Mouse (Mus musculus): ENCODE measurements around the gene Crb2. TPM values are rescaled to one million over a fixed set of nuclear protein-coding genes. Genes with fewer than 3 reads are reported as not detected.

Gene Crb2
- polyA plus RNA-seq, 1 experiment, result 2.1 TPM

- no peak overlapping the region for H3K9ac ChIP-seq (ENCODE audit: low read depth, poor library complexity, severe bottlenecking)
- H3K27me3 ChIP-seq (ENCODE audit: control insufficient read depth, insufficient read depth, low read length, poor library complexity, severe bottlenecking), result no peaks in the 10 kb centered on the region
- H3K9me3 ChIP-seq (replicated peaks; ENCODE audit: control insufficient read depth, insufficient read depth, low read length, poor library complexity, severe bottlenecking), result no peaks in the 10 kb centered on the region
- TF ChIP-seq POLR2A (IDR thresholded peaks at IDR 0.05; ENCODE audit: insufficient read depth, low read length) (no peak), EP300 (IDR thresholded peaks at IDR 0.05; ENCODE audit: insufficient read depth, low read depth, low read length) (no peak), CTCF (IDR thresholded peaks at IDR 0.05; ENCODE audit: low read depth, low read length) (no peak)
- H3K4me3 ChIP-seq (ENCODE audit: low read depth, low read length), result no peak overlapping the region
- no peaks in the 10 kb centered on the region for H3K4me1 ChIP-seq (ENCODE audit: control insufficient read depth, insufficient read depth, low read length)
- H3K36me3 ChIP-seq (ENCODE audit: control insufficient read depth, insufficient read depth, low read length, poor library complexity, severe bottlenecking), result no peaks in the 10 kb centered on the region
- H3K27ac ChIP-seq (ENCODE audit: insufficient read depth, low read length), result no peak overlapping the region
Observed at GRCm38 (mm10) chr2:37832253-37832652, 56.2 kb downstream of the Crb2 start.

GRCm38 (mm10) chr2:37836926-37837325, 60.9 kb downstream of the Crb2 start:
- no peaks in the 10 kb centered on the region for H3K9me3 ChIP-seq (replicated peaks; ENCODE audit: control insufficient read depth, insufficient read depth, low read length, poor library complexity, severe bottlenecking)
- H3K36me3 ChIP-seq (ENCODE audit: control insufficient read depth, insufficient read depth, low read length, poor library complexity, severe bottlenecking), result no peaks in the 10 kb centered on the region
- no peaks in the 10 kb centered on the region for H3K27me3 ChIP-seq (ENCODE audit: control insufficient read depth, insufficient read depth, low read length, poor library complexity, severe bottlenecking)
- no peak overlapping the region for H3K27ac ChIP-seq (ENCODE audit: insufficient read depth, low read length)
- H3K4me1 ChIP-seq (ENCODE audit: control insufficient read depth, insufficient read depth, low read length), result no peaks in the 10 kb centered on the region
- H3K9ac ChIP-seq (ENCODE audit: low read depth, poor library complexity, severe bottlenecking), result no peak overlapping the region
- H3K4me3 ChIP-seq (ENCODE audit: low read depth, low read length), result no peak overlapping the region
- TF ChIP-seq CTCF (IDR thresholded peaks at IDR 0.05; ENCODE audit: low read depth, low read length) (no peak), EP300 (IDR thresholded peaks at IDR 0.05; ENCODE audit: insufficient read depth, low read depth, low read length) (no peak), POLR2A (IDR thresholded peaks at IDR 0.05; ENCODE audit: insufficient read depth, low read length) (no peak)

GRCm38 (mm10) chr2:37837542-37837941, 61.5 kb downstream of the Crb2 start:
- Histone ChIP-seq H3K9ac (ENCODE audit: low read depth, poor library complexity, severe bottlenecking) (no peak overlapping the region), H3K27ac (ENCODE audit: insufficient read depth, low read length) (no peak overlapping the region), H3K36me3 (ENCODE audit: control insufficient read depth, insufficient read depth, low read length, poor library complexity, severe bottlenecking) (no peaks in the 10 kb centered on the region), H3K27me3 (ENCODE audit: control insufficient read depth, insufficient read depth, low read length, poor library complexity, severe bottlenecking) (no peaks in the 10 kb centered on the region), H3K4me1 (ENCODE audit: control insufficient read depth, insufficient read depth, low read length) (no peaks in the 10 kb centered on the region), H3K9me3 (replicated peaks; ENCODE audit: control insufficient read depth, insufficient read depth, low read length, poor library complexity, severe bottlenecking) (no peaks in the 10 kb centered on the region), H3K4me3 (ENCODE audit: low read depth, low read length) (no peak overlapping the region)
- TF ChIP-seq CTCF (IDR thresholded peaks at IDR 0.05; ENCODE audit: low read depth, low read length) (no peak), POLR2A (IDR thresholded peaks at IDR 0.05; ENCODE audit: insufficient read depth, low read length) (no peak), EP300 (IDR thresholded peaks at IDR 0.05; ENCODE audit: insufficient read depth, low read depth, low read length) (no peak)

GRCm38 (mm10) chr2:37838202-37838984, 62.3 kb downstream of the Crb2 start:
- H3K9ac ChIP-seq (ENCODE audit: low read depth, poor library complexity, severe bottlenecking), result no peak overlapping the region
- no peaks in the 10 kb centered on the region for H3K36me3 ChIP-seq (ENCODE audit: control insufficient read depth, insufficient read depth, low read length, poor library complexity, severe bottlenecking)
- no peak overlapping the region for H3K27ac ChIP-seq (ENCODE audit: insufficient read depth, low read length)
- no peaks in the 10 kb centered on the region for H3K9me3 ChIP-seq (replicated peaks; ENCODE audit: control insufficient read depth, insufficient read depth, low read length, poor library complexity, severe bottlenecking)
- no peaks in the 10 kb centered on the region for H3K4me1 ChIP-seq (ENCODE audit: control insufficient read depth, insufficient read depth, low read length)
- TF ChIP-seq EP300 (IDR thresholded peaks at IDR 0.05; ENCODE audit: insufficient read depth, low read depth, low read length) (no peak), POLR2A (IDR thresholded peaks at IDR 0.05; ENCODE audit: insufficient read depth, low read length) (no peak), CTCF (IDR thresholded peaks at IDR 0.05; ENCODE audit: low read depth, low read length) (no peak)
- no peaks in the 10 kb centered on the region for H3K27me3 ChIP-seq (ENCODE audit: control insufficient read depth, insufficient read depth, low read length, poor library complexity, severe bottlenecking)
- no peak overlapping the region for H3K4me3 ChIP-seq (ENCODE audit: low read depth, low read length)

- Histone ChIP-seq H3K9ac (ENCODE audit: low read depth, poor library complexity, severe bottlenecking) (no peak overlapping the region), H3K4me3 (ENCODE audit: low read depth, low read length) (no peak overlapping the region), H3K27me3 (ENCODE audit: control insufficient read depth, insufficient read depth, low read length, poor library complexity, severe bottlenecking) (no peaks in the 10 kb centered on the region), H3K4me1 (ENCODE audit: control insufficient read depth, insufficient read depth, low read length) (no peaks in the 10 kb centered on the region), H3K9me3 (replicated peaks; ENCODE audit: control insufficient read depth, insufficient read depth, low read length, poor library complexity, severe bottlenecking) (no peaks in the 10 kb centered on the region), H3K36me3 (ENCODE audit: control insufficient read depth, insufficient read depth, low read length, poor library complexity, severe bottlenecking) (no peaks in the 10 kb centered on the region), H3K27ac (ENCODE audit: insufficient read depth, low read length) (no peak overlapping the region)
- TF ChIP-seq CTCF (IDR thresholded peaks at IDR 0.05; ENCODE audit: low read depth, low read length), result no peak
- no peak for TF ChIP-seq POLR2A (IDR thresholded peaks at IDR 0.05; ENCODE audit: insufficient read depth, low read length)
- TF ChIP-seq EP300 (IDR thresholded peaks at IDR 0.05; ENCODE audit: insufficient read depth, low read depth, low read length), result no peak
Observed at GRCm38 (mm10) chr2:37839922-37840321, 63.9 kb downstream of the Crb2 start.

- no peaks in the 10 kb centered on the region for H3K4me1 ChIP-seq (ENCODE audit: control insufficient read depth, insufficient read depth, low read length)
- H3K27ac ChIP-seq (ENCODE audit: insufficient read depth, low read length), result no peak overlapping the region
- no peaks in the 10 kb centered on the region for H3K27me3 ChIP-seq (ENCODE audit: control insufficient read depth, insufficient read depth, low read length, poor library complexity, severe bottlenecking)
- TF ChIP-seq EP300 (IDR thresholded peaks at IDR 0.05; ENCODE audit: insufficient read depth, low read depth, low read length) (no peak), CTCF (IDR thresholded peaks at IDR 0.05; ENCODE audit: low read depth, low read length) (no peak), POLR2A (IDR thresholded peaks at IDR 0.05; ENCODE audit: insufficient read depth, low read length) (no peak)
- H3K36me3 ChIP-seq (ENCODE audit: control insufficient read depth, insufficient read depth, low read length, poor library complexity, severe bottlenecking), result no peaks in the 10 kb centered on the region
- no peak overlapping the region for H3K4me3 ChIP-seq (ENCODE audit: low read depth, low read length)
- H3K9ac ChIP-seq (ENCODE audit: low read depth, poor library complexity, severe bottlenecking), result no peak overlapping the region
- no peaks in the 10 kb centered on the region for H3K9me3 ChIP-seq (replicated peaks; ENCODE audit: control insufficient read depth, insufficient read depth, low read length, poor library complexity, severe bottlenecking)
Observed at GRCm38 (mm10) chr2:37842151-37842569, 66.1 kb downstream of the Crb2 start.
